Mouse (Mus musculus) intestine, embryonic 16.5 days (tissue): Measurements from ENCODE around the gene Olfr1034. TPM values are rescaled to one million over a fixed set of nuclear protein-coding genes. Genes with fewer than 3 reads are reported as not detected.

Source experiments
- polyA plus RNA-seq: library from polyadenylated mRNA; unstranded; fragments of >200 nt; fragmentation: Nextera tagmentation; extraction: Ambion mirVana; gene quantifications from 2 replicates; pipeline ENCODE4 v1.2.1, GENCODE M21; 2015

Olfr1034 gene
- polyA plus RNA-seq, 1 experiment from 2014 or later: not detected

Other genes with a start within 250 kb of the Olfr1034 start
- not detected in 2 replicates for gene Olfr1016, start 243.3 kb upstream of the Olfr1034 start, polyA plus RNA-seq
- gene Olfr1018, start 227.4 kb upstream of the Olfr1034 start, polyA plus RNA-seq: not detected in 2 replicates
- gene Olfr1019, start 200.4 kb upstream of the Olfr1034 start, polyA plus RNA-seq: not detected in 2 replicates
- gene Olfr1020, start 198.8 kb upstream of the Olfr1034 start, polyA plus RNA-seq: not detected in 2 replicates
- gene Olfr1022, start 177.3 kb upstream of the Olfr1034 start, polyA plus RNA-seq: not detected in 2 replicates
- gene Olfr1023, start 160.2 kb upstream of the Olfr1034 start, polyA plus RNA-seq: not detected in 2 replicates
- gene Olfr1024, start 140.8 kb upstream of the Olfr1034 start, polyA plus RNA-seq: not detected in 2 replicates
- gene Olfr1025-ps1, start 130.7 kb upstream of the Olfr1034 start, polyA plus RNA-seq: not detected in 2 replicates
- gene Olfr1026, start 124.3 kb upstream of the Olfr1034 start, polyA plus RNA-seq: not detected in 2 replicates
- not detected in 2 replicates for gene Olfr1028, start 95.4 kb upstream of the Olfr1034 start, polyA plus RNA-seq
- not detected in 2 replicates for gene Olfr1029, start 72.0 kb upstream of the Olfr1034 start, polyA plus RNA-seq
- gene Olfr1030, start 66.6 kb upstream of the Olfr1034 start, polyA plus RNA-seq: not detected in 2 replicates
- not detected in 2 replicates for gene Olfr1031, start 55.6 kb upstream of the Olfr1034 start, polyA plus RNA-seq
- not detected in 2 replicates for gene Olfr1032, start 40.3 kb upstream of the Olfr1034 start, polyA plus RNA-seq
- 1.6 and 3.0 TPM in 2 replicates for gene Olfr1033, start 25.2 kb upstream of the Olfr1034 start, polyA plus RNA-seq
- not detected in 2 replicates for gene Olfr1036, start 28.1 kb downstream of the Olfr1034 start, polyA plus RNA-seq
- not detected in 2 replicates for gene Olfr1037, start 41.5 kb downstream of the Olfr1034 start, polyA plus RNA-seq
- not detected in 2 replicates for gene Olfr1039, start 90.1 kb downstream of the Olfr1034 start, polyA plus RNA-seq
- gene Olfr1040, start 100.9 kb downstream of the Olfr1034 start, polyA plus RNA-seq: not detected in 2 replicates
- not detected in 2 replicates for gene Olfr1042, start 116.0 kb downstream of the Olfr1034 start, polyA plus RNA-seq
- not detected in 2 replicates for gene Olfr1043, start 121.7 kb downstream of the Olfr1034 start, polyA plus RNA-seq
- gene Olfr1044, start 132.0 kb downstream of the Olfr1034 start, polyA plus RNA-seq: not detected in 2 replicates
- not detected in 2 replicates for gene Olfr52, start 139.8 kb downstream of the Olfr1034 start, polyA plus RNA-seq
- not detected in 2 replicates for gene Olfr1045, start 157.1 kb downstream of the Olfr1034 start, polyA plus RNA-seq
- not detected in 2 replicates for gene Olfr1046, start 173.5 kb downstream of the Olfr1034 start, polyA plus RNA-seq
- not detected in 2 replicates for gene Olfr1047, start 185.5 kb downstream of the Olfr1034 start, polyA plus RNA-seq
- not detected in 2 replicates for gene Olfr1048, start 194.4 kb downstream of the Olfr1034 start, polyA plus RNA-seq
- gene Olfr1049, start 212.5 kb downstream of the Olfr1034 start, polyA plus RNA-seq: not detected in 2 replicates
- not detected in 2 replicates for gene Olfr1051, start 233.2 kb downstream of the Olfr1034 start, polyA plus RNA-seq
- gene Olfr1052, start 246.6 kb downstream of the Olfr1034 start, polyA plus RNA-seq: not detected in 2 replicates